Mouse (Mus musculus) telencephalon, adult 2 months (tissue): ENCODE data around the gene Immp2l.
"Not testable (repeated sequence)": the region's sequence is repeated elsewhere in the genome, so short reads cannot be mapped to it uniquely, and the experiment has no call there.

ENCODE experiments used
- DNase-seq: peaks from one replicate; pipeline ENCODE4 v3.0.0-alpha.2; 2011; ENCODE audit warnings: low read depth, low spot score

Immp2l gene

DNA sequence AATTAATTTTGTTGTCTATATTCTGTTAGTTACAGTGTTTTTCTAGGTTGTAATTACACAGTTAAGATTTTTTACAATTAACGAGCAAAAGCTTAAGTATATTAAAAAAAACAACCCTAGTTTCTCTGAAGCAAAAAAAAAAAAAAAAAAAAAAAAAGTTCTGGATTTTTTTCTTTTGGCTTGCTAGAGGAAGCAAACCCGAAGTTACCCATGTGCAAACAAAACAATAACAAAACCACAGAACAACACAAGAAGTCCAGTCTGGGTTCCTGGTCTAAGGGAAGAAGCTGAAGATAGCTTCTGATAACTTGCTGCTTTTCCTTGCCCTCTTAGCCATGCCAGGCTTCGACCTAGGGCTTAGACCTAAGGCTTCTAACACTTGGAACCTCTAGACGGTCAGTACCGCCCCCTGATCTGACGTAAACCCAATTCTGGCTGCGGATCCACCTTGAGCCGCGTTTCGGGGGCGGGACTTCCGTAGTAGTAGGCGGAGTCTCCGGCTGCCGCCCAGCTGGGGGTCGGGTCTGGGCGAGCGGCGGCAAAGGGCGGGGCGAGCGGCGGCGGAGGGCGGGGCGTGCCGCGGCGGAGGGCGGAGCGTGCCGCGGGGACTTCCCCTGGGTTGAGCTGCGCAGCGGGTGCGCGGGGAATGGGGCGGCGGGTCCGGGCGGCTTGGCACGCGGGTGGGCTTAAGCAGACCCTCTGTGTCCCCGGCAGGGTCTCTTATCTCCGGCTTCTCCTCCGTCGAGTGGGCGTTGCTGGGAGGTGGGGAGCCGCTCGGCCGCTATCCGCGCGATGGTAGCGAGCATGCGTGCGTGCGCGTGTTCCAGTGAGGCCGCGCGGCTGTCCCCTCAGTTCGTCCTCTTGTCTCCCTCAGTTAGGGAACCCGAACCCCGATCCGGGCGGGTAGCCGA lies at the start of gene Immp2l:
Gene Immp2l, plus strand, starts transcription at position 580 of the 911 bp plus-strand sequence.
- peak; percentile 84 for DNase-seq

DNA sequence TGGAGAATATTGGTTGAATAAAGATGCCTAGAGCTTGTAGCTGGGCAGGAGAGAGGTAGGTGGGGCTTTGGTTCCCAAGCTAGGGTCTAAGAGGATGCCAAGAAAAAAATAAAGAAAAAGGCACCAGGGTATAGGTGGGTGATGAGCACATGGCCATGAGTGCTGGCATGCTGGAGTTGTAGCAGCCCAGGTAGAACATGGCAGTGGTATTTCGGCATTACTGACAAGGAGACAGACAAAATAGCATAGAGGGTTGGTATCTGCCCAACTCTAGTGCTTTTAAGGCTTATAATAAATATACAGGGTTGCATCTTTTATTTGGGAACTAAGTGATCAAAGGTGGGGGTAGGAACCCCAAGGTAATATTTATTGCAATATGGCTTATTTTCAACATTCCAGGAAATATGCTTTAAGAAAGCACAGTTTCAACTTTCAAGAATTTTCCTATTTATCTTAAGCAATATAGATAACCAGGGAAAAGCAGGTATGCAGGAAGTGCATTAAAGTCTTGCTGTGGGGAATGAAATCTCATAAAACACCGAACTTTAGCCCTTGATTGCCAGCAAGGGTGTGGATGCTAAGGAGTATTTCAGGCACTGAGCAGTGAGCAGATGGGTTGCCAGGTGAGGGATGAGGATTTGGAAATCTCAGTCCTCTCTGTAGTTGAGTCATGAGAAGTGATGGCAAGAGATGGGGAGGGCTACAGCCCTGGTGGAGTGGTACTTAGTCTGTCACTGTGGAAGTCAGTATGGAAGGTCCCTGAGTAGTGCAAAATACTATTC lies 45.0 kb upstream of the Immp2l start:
- no peak for DNase-seq

DNA sequence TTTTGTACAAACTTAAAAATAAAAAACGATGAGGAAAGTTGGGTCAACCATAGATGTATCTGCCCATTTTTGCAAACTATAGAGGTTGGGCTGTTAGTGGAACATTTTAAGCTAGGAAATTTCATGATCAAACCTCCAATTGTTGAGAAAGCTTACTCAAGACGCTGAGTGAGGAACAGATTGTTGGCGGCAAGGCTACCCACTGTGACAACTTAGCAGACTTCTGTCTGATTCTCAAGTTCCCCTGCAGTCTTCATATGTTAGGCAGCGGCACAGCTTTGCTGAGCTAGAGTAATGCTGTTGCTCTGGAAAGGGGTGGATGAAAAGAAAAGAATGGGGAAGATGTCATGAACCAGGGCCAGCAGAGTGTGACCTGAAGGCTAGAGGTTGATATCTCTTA lies 44.2 kb upstream of the Immp2l start:
- DNase-seq, result peak; percentile 10

DNA sequence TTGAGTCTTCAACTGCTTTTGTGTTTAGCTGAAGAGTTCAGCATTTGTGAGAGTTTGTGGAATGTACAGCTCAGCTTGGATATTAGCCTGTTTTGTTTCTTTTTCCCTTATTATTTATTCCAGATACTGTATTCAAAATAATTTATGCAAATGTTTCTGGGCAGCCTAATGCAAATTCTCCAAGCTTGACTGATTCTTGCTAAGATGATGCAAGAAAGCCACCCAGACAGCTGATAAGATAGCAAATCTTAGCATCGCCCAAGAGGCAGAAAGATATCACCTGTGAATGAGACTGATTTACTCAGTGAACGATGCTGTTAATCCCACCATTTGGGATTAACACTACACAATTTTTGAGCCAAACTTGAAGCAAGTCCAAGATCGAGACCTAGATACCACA lies 43.7 kb upstream of the Immp2l start:
- DNase-seq, result no peak

DNA sequence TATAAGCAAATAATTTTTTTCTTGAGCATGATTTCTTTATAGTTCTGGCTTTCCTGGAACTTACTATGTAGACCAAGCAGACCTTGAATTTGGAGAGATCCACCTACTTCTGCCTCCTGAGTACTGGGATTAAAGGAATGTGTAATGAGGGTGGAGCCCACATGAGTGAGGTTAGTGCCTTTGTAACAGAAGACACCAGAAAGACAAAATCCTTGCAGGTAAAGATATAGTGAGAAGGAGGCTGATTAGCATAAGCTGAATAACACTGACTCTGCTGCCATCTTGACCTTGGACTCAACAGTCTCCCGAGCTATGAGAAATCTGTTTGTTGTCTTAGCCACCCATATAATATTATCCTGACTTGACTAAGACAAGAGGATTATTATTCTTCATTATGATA lies 40.9 kb upstream of the Immp2l start:
- DNase-seq, result no peak

- DNase-seq, result no peak
Measured at GRCm38 (mm10) chr12:40984735-40985134, 39.2 kb upstream of the Immp2l start.

DNA sequence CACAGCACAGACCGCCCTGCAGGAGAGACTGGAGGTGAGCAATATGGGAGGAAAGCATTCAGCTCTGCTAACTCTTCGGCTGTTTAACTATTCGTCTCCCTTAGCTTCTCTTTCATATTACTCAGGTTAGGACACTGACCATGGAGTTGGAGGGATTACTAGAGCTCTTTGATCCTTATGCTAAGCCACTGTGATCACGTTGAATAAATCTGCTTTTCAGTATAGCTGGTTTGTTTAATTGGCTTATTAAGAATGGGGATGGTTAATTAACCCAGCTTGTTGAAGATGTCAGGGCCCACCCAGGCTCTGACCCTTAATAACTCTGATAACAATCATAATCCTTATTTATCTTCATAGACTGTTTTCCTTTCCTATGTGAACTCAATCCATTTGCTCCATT lies 38.1 kb upstream of the Immp2l start:
- no peak for DNase-seq

DNA sequence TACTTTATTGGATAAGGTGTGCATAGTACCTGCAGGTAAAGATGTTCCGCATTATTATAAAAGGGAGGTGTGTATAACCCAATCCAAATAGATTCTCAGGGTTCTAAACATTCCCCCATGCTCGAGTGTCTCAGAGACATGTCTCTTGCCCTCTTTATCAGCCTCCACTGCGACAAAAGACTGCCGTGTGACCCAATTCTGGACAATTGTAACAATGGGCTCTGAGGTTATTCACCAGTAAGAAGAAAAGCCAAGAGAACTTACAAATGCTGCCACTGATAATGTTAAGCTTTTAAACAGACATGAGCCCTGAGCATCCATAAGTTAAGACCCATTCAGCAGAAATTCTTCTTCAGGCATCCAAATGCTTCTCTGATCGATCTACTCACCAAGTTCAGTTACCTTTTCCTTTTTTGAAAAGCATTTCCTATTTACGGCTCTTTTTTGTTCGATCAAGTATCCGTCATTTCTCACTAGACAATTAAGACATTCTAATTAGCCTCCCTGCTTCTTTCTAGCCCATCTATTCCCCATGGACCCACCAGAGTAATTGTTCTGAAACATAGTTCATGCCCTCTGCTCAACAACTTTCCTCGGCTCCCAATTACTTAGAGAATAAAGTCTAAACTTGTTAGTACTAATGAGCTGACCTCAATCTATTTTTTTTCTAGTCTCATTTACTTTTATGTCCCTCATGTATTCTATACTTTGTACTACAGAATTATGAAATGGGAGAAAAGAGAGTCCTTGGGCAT lies 35.4 kb upstream of the Immp2l start:
- DNase-seq, result no peak

DNA sequence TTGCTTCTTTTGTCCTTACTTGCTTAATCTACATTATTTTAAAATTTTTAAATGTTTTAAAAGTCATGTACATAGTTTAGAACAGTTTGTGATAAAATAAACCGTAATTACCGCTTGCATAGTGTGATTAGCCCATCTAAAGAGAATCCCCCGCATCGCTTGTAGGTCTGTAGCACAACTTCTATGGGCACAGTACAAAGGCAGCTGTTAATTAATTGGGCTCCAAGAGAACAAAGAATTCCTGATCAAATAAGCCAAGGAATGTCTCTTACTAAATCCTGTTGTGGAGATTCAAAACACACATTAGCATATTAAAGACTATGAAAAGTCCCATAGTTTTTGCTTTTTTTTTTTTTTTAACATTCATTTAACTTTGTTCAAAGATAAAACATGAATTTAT lies 32.2 kb upstream of the Immp2l start:
- no peak for DNase-seq

DNA sequence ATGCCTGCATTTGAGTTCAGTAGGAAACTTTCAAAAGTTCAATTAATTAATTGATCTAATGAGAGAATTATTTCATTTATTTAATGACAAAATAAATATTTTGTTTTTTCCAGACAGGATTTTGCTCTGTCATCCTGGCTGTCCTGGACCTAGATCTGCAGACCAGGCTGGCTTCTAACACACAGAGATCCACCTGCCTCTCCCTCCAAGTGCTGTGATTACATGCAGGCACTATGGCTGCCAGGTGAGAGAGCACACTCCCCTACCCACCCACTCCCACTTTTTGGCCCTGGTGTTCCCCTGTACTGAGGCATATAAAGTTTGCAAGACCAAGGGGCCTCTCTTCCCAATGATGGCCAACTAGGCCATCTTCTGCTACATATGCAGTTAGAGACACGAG lies 31.7 kb upstream of the Immp2l start:
- DNase-seq, result not testable (repeated sequence)

GRCm38 (mm10) chr12:40994846-40995245 lies 29.0 kb upstream of the Immp2l start:
- DNase-seq, result no peak

GRCm38 (mm10) chr12:40995618-40996370 lies 28.1 kb upstream of the Immp2l start:
- DNase-seq, result no peak

DNA sequence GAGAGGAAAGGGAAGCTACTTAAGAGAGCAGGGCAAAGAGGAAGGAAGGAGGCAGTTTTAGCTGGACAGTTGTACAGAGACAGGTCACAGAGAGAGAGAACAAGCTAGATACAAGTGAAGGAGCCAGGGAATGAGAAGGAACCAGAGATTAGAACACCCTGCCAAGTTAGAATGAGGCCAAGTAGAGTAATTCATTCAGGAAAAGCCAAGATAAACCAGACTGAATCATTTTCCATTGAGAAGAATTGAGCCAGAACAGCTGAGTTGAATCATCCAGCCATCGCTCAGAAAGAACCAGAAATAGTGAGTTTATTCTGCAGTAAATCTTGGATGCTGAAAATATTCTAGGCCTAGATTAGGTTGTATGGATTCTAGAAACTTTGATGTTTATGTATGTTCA lies 1.4 kb upstream of the Immp2l start:
- peak; percentile 45 for DNase-seq

- no peak for DNase-seq
Measured at GRCm38 (mm10) chr12:41024512-41024911, 622 bp downstream of the Immp2l start.

DNA sequence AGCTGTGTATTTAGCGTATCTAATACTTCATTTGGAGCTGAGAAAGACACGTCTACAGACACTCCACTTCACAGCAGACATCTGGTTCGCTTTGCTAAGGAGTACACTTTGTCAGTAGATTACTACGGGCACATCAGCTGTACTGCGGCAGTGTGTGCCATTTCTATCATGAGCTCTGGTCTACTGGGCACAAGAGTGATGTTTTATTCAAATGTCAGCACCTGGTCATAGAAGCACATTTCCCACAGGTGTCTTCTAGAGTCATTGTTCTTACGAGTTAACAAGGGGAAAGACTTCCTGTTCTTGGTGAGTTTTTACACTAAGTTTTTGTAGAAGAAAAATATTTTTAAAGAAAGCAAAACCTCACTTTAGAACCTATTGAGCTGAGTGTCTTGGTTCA lies 3.6 kb downstream of the Immp2l start:
- DNase-seq, result no peak

DNA sequence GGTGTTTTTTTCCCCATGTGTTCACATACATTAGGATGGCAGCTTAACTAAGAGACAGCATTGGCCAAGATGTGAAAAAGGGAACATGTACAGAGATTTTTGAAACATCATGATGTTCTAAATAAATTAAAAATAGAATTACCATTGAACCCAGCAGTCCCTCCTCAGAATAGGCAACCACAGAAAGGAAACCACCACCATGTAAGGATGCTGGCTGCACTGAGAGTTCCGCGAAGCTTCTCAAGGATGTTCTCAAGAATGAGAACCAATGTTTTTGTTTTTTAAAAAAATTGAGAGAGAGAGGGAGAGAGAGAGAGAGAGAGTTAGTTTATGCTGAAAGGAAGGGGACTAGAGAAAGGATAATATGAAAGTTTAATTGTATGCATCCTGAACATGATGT lies 7.2 kb downstream of the Immp2l start:
- no peak for DNase-seq

DNA sequence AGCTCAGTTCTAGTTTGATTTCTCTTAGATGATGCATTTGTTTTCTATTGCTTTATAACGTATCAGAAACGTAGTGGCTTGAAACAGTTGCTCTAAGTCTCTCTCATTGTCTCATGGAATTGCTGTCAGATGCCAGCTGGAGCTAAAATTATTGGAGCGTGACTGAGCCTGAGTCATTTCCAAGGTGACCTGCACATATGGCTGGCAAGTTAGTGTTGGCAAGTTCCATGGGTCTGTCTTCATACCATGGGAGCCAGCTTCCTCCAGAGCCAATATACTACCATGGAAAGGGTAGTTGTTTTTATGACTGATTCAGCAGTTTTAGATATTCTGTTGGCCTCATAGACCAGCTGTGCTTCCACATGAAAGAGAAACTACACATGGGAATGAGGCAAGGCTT lies 9.3 kb downstream of the Immp2l start:
- no peak for DNase-seq

GRCm38 (mm10) chr12:41039834-41040233 lies 15.9 kb downstream of the Immp2l start:
- DNase-seq, result no peak

DNA sequence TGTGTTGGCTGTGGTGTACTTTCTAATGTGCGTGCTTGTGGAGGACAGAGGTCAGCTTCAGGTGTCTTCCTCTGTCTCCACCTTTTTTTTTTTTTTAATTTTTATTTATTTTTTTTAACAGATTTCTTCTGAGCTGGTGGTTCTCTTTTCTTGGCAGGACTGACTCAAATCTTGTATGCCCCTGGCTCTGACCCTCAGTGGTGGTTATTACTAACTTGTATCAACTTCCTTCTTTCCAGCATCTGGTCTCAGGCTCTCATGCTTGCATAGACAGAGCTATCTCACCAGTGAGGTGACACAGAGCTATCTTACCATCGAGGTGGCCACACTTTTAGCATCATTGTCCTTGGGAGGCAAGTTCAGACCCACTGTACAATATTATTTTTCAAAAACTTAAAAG lies 17.8 kb downstream of the Immp2l start:
- DNase-seq, result no peak

DNA sequence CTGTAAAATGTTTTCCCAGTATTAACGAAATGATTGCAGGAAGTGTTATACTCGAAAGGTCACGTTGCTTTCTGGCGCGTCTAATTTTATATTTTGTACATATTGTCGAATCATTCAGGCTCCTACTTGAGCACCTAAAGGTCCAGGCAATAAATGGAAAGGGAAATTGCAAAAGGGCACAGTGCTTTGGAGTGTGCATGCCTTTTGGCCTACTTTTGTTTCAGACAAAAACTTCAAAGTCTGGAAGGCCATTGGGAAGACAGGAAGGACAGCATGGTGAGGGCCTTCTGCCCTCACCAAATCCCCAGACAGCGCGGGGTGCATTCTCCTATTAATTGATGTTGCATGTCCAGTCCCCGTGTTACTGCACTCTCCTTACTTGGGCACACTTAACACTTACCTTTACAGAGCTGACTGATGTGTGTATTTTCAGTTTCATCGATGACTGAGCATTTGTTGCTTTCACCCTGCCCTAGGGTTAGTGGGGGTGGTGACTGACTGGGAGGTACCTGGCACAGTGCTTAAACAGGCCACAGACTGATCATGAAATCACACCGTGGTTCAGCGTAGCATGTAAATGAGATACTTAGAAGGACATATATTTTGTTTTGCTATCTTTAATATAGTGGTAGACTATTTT lies 20.7 kb downstream of the Immp2l start:
- DNase-seq, result no peak
